Mouse (Mus musculus) v-Abl transformed pro-B cells (cell line): ENCODE data around the gene Car6.

Experiments used
- in situ Hi-C, 2 experiments: fragments of 400-800 bp; cut with MboI; formaldehyde crosslinking; loops; one replicate each; pipeline ENCODE4 v1.15.1; 2025; ENCODE audit not compliant: unreplicated experiment in 2 of 2

Car6 gene

GRCm38 (mm10) chr4:150230460-150231407 is 29.6 kb upstream of the Car6 start:
- in situ Hi-C loops: no loop called here

- in situ Hi-C loops: no loop called here
These were observed 28.7 kb upstream of the Car6 start for GRCm38 (mm10) chr4:150229747-150230390.

- in situ Hi-C loops: no loop called here
These were observed 27.6 kb upstream of the Car6 start for GRCm38 (mm10) chr4:150228581-150229348.

GRCm38 (mm10) chr4:150226818-150227688 is 25.9 kb upstream of the Car6 start:
- in situ Hi-C loops: no loop called here

GRCm38 (mm10) chr4:150225700-150226099 is 24.6 kb upstream of the Car6 start:
- in situ Hi-C loops: no loop called here

- in situ Hi-C loops: loop anchor here (5.0 kb wide), 1 partner anchor 37 kb away; no protein-coding TSS in a partner anchor
These were observed 22.7 kb upstream of the Car6 start for GRCm38 (mm10) chr4:150223830-150224229.

GRCm38 (mm10) chr4:150221017-150221640 is 20.0 kb upstream of the Car6 start:
- in situ Hi-C loops: loop anchor here (5.0 kb wide), 1 partner anchor 34 kb away; no protein-coding TSS in a partner anchor

GRCm38 (mm10) chr4:150220584-150220983 is 19.5 kb upstream of the Car6 start:
- in situ Hi-C loops: loop anchor here (5.0 kb wide), 1 partner anchor 33 kb away; no protein-coding TSS in a partner anchor

- in situ Hi-C loops: loop anchor here (5.0 kb wide), 1 partner anchor 32 kb away; no protein-coding TSS in a partner anchor
These were observed 18.6 kb upstream of the Car6 start for GRCm38 (mm10) chr4:150219501-150220292.

- in situ Hi-C loops: no loop called here
These were observed 16.8 kb upstream of the Car6 start for GRCm38 (mm10) chr4:150217935-150218334.

- in situ Hi-C loops: no loop called here
These were observed 16.0 kb upstream of the Car6 start for GRCm38 (mm10) chr4:150217042-150217554.

- in situ Hi-C loops: no loop called here
These were observed 15.3 kb upstream of the Car6 start for GRCm38 (mm10) chr4:150216423-150216822.

- in situ Hi-C loops: no loop called here
These were observed 12.8 kb upstream of the Car6 start for GRCm38 (mm10) chr4:150213910-150214309.

- in situ Hi-C loops: no loop called here
These were observed 11.4 kb upstream of the Car6 start for GRCm38 (mm10) chr4:150212553-150212971.

GRCm38 (mm10) chr4:150211930-150212552 is 10.9 kb upstream of the Car6 start:
- in situ Hi-C loops: no loop called here

- in situ Hi-C loops: no loop called here
These were observed 9.2 kb upstream of the Car6 start for GRCm38 (mm10) chr4:150210306-150210705.

GRCm38 (mm10) chr4:150209751-150210150 is 8.6 kb upstream of the Car6 start:
- in situ Hi-C loops: no loop called here

GRCm38 (mm10) chr4:150204877-150205276 is 3.7 kb upstream of the Car6 start:
- in situ Hi-C loops: no loop called here
